Mouse (Mus musculus) spleen, postnatal 4 days (tissue): ENCODE measurements at regions not wholly inside any gene's neighbourhood (a gene's known extent, or its start where the extent isn't known, plus 50 kb on each side); places are given as distances from the start of the nearest gene placed in this dataset.
"Not testable (repeated sequence)": the region's sequence is repeated elsewhere in the genome, so short reads cannot be mapped to it uniquely, and the experiment has no call there.

Source experiments
- DNase-seq, 2 experiments: peaks; one replicate each; pipeline ENCODE4 v3.0.0; 2022; ENCODE audit warnings: low spot score in 2 of 2

GRCm38 (mm10) chr5:68252671-68253070, 221.0 kb downstream of the Grxcr1 start:
- DNase-seq: peak in 1 of 2 experiments; percentile 13

- DNase-seq: no peak
Observed at GRCm38 (mm10) chr5:68253476-68253875, 221.8 kb downstream of the Grxcr1 start.

- DNase-seq: no peak
Observed at GRCm38 (mm10) chr5:68254111-68254510, 222.5 kb downstream of the Grxcr1 start.

GRCm38 (mm10) chr5:68264206-68264605, 232.6 kb downstream of the Grxcr1 start:
- DNase-seq: no peak

- DNase-seq: no peak
Observed at GRCm38 (mm10) chr5:68274271-68274670, 242.6 kb downstream of the Grxcr1 start.

- no peak for DNase-seq
Observed at GRCm38 (mm10) chr5:68275558-68276263, 244.1 kb downstream of the Grxcr1 start.

GRCm38 (mm10) chr5:68295774-68296173, 264.1 kb downstream of the Grxcr1 start:
- not testable (repeated sequence) for DNase-seq

GRCm38 (mm10) chr5:68313187-68313586, 281.6 kb downstream of the Grxcr1 start:
- no peak for DNase-seq

- no peak for DNase-seq
Observed at GRCm38 (mm10) chr5:68318979-68319378, 287.3 kb downstream of the Grxcr1 start.

GRCm38 (mm10) chr5:68326998-68327593, 295.5 kb downstream of the Grxcr1 start:
- DNase-seq: no peak

GRCm38 (mm10) chr5:68329311-68329710, 297.7 kb downstream of the Grxcr1 start:
- no peak for DNase-seq

GRCm38 (mm10) chr5:68329828-68330227, 298.2 kb downstream of the Grxcr1 start:
- no peak for DNase-seq

GRCm38 (mm10) chr5:68350921-68351320, 319.3 kb downstream of the Grxcr1 start:
- DNase-seq: no peak

GRCm38 (mm10) chr5:68351793-68352192, 320.2 kb downstream of the Grxcr1 start:
- no peak for DNase-seq

- no peak for DNase-seq
Observed at GRCm38 (mm10) chr5:68353211-68353610, 321.6 kb downstream of the Grxcr1 start.

GRCm38 (mm10) chr5:68353816-68354215, 322.2 kb downstream of the Grxcr1 start:
- DNase-seq: not testable (repeated sequence)

GRCm38 (mm10) chr5:68361581-68362211, 330.1 kb downstream of the Grxcr1 start:
- DNase-seq: no peak

GRCm38 (mm10) chr5:68373082-68373481, 341.4 kb downstream of the Grxcr1 start:
- DNase-seq: no peak
